Mouse (Mus musculus) frontal cortex, postnatal 36 days (tissue): ENCODE data around the gene Mafg.

ENCODE experiments used
- DNase-seq, 2 experiments: peaks; one replicate each; pipeline ENCODE4 v3.0.0; 2022; ENCODE audit warnings: low spot score in 2 of 2

Mafg gene

DNA sequence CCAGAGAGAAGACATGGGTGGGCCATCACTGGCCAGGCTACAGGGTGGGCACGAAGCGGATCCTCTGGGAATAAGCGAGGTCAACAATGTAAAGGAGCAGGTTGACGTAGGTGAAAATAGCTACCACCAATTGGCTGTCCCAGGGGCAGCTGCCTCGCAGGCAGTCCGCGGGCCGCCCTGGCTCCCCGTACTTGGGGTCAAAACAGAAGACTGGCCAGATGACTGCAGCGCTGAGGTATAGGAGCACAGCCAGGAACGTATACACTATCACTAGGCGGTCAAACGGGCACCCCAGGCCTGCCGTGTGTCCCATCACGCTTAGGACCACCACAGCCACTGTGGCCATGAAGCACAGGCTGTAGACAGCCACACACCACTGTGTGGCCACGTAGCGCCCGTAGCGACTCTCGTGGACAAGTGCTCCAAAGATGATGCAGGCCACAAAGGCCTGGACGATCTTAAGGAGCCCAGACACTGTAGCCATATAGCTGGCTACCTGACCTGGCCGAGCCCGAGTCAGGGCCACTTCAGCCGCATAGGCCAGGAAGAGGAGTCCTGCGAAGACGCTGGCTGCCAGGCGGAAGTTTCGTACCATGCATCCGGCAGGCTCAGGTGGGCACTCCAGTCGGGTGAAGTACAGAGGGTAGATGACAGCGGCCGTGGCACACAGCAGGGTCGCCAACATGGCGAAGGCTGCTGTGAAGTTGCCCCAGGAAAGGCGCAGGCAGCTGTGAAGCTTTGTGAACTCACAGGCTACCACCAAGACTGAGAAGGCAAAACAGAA, 13.8 kb upstream of the Mafg start:
- DNase-seq = no peak

DNA sequence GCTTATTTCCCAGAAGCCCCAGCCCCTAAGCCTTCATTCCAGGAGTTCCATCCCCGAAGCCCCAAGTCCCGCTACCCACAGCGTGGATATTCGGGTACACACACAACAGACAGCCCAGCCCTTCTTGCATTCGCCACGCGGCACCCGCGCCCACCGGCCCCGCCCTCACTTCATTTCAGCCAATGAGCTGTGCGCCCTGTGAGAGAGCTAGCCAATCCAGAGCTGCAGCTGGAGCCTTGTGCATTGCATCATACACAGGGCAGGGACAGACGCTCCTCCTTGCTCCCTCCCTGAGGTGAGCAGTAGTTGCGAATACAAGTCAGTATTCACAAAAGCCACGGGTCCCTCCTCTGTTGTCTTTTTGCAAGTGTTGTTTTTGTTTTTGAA, 10.2 kb upstream of the Mafg start, which contains the start of gene Pycr1:
TSS of gene Pycr1 (minus strand) at position 169 of the 387 bp plus-strand sequence.
- DNase-seq = peak; percentile 92 to 95

DNA sequence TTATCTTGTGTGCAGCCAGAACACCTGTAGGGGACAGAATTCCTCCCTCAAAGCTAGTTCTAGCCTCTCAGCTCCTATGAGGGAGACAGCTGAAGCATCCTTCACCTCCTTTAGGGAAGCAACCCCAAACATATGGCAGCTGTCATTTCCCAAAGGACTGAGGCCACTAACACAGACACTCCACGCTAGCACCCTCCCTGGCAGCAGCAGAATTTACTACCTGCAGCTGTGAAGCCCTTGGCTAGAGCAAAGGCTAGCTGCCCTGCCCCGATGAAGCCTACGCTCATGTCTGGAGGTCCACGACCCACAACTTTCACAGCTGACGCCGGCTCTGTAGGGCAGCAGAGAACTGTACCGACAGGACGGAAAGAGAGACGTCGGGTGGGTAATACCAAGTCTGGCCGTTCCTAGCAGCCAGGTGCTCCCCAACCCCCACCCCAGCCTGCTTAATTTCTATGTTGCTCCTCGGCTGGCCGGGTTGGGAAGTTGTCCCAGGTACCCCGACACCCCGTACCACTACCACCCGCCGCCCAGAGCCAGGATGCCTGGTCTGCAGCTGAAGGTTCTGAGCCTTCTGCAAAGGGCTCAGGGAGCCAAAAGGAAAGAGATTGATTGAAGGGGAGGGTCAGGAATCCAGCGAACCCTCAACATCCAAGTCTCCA, 9.7 kb upstream of the Mafg start:
- DNase-seq = no peak

DNA sequence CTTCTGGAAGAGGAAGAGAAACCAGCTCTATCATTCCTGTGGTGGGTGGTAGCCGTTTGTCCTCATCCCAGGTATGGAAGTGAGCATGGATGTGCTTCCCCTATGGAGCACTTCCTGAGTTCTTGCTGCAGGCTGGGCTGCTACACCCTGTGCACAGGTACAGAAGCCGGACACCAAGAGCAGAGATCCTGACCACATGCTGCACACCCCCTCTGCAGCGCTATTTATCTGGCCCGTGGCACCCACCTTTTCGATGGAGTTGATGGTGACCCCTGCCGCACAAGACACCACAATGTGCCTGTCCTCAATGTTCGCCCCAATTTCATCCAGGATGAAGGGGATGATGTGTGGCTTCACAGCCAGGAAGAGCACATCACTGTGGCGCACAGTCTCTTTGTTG, 8.5 kb upstream of the Mafg start:
- DNase-seq = no peak

DNA sequence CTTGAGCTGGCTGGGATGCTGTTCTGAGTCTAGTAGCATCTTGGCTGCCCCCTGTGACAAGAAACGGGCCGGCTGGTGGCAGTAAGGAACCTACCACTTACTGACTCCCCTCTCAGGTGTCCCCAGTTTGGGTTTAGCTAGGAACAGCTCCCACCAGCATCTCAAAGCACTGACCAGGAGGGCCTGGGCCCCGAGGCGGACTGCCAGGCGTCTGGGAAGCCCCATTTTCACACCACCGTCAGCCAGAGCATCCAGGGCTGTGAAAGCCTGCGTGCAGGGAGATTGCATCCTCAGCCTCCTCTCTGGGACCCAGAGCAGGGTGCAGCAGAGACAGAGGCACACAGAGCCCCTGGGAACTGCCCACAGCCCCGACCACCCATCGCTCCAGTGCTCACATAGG, 7.9 kb upstream of the Mafg start:
- DNase-seq = no peak

DNA sequence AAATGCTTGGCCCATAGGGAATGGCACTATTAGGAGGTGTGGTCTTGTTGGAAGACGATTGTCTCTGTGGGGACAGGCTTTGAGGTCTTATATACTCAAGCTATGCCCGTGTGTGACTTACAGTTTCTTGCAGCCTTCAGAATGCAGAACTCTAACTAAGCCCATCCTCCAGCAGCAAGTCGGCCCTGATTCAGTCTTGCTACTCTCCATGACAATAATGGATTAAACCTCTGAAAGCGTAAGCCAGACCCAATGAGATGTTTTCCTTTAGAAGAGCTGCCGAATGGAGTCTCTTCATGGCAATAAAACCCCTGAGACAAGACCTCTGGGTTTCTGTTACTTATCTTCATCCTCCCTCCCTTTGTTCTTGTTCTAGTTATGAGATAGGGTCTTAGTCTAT, 1.4 kb upstream of the Mafg start:
- DNase-seq = no peak

DNA sequence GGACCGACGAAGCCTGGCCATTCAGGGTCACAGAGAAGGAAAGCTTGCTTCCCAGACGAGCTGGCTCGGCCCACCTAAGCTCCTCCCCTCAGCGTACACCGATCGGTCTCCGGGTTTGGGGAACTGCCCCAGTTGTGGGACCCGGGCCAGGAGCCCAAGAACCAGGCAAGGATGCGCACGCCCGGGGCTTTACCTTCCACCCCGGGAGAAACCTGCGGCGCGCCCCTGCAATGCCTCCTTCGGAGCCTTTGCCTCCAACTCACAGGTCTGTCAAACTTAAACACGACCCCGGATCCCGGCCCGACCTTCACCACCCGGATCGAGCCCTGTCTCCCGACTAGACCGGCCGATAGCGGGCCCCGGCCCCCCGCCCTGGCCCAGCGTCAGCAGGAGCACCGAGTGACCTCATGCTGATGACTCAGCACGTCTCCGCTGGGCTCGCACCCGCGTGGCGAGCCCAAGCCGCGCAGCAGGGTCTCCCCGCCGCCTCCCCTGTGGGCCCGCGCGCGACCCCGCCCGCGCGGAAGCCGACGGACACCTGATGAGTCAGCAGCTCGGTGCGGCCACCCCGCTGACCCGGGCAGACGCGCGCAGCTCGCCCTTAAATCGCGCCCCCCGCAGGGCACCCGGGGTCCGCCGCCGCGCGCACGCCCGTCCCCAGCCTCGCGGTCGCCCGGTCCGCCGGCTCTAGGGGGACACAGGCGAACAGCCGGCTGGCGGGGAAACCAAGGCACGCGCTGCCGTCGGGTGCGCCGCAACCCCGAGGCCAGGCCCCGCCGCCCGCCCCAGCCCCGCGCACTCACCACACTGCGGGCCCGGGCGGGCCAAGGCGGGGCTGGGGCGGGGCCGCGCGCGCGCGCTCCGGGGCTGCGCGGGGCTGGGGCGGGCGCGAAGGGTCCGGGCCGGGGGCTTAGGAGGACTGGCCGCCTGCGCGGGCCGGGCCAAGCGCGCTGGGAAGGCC, 561 bp downstream of the Mafg start:
- DNase-seq = peak; percentile 51 to 52

DNA sequence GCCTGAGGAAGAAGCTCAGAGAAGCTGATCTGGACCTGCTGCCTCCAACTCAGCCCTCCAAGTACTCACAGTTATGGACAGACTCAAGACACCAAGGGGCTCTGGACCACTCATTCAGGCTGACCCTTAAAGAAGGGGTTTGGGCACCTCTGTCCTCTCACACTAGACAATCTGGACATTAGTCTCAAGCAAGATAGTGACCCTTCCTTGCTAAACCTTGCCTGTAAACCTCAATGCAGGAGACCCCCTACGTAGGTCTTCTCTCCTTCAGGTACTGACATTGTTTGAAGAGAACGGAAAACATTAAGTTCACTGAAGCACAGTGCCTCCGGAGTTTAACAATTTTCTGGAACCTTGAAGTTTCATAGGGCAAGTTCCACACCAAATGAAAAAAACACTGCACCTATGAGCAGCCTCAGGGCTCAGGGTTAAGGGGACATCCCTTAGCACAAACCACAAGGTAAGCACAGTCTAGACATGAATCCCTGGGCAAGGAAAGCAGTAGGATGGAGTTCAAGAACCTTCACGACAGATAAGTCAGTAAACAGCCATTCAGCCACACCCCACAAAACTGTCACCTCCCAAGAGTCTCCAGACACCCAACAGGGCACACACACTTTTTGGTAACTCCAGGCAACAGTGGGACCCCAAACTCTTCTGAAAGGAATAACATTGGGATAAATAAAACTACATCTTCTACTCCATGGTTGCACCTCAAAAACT, 1.5 kb downstream of the Mafg start:
- DNase-seq = no peak

DNA sequence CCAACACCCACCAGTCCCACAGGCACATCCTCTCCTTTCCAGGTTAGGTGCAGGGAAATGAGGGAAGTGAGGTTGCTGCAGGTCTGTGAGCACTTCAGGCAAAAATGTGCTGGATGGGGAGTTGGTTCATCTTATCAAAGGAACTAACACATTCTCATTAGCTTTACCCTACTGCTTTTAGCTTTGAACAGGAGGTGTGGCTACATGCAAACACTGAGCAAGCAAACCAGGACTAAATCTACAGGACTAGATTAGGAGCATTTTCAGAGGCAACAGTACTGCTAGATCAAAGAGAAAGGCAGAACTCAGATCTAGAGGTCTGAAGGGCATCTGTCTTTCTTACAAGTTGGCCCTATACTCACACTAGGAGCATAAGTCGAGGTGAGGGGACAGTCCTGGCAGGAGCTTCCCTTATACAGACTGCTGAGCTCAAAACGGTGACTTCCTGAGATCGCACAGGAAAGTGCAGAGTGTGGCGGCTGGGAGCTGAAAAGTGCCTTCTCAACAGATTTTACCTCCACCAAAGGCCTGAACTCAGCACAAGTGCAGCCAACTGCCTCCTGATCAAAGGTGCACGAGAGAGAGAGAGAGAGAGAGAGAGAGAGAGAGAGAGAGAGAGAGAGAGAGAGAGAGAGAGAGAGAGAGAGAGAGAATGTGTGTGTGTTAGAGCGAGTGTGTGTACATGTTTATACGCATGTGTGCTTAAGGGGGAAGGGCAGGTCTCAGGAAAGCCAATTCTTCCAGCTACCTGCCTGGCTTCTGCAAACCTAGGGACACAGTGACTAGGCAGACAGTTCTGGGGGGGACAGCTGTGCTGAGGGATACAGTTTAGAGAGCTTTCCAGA, 2.3 kb downstream of the Mafg start:
- no peak for DNase-seq

DNA sequence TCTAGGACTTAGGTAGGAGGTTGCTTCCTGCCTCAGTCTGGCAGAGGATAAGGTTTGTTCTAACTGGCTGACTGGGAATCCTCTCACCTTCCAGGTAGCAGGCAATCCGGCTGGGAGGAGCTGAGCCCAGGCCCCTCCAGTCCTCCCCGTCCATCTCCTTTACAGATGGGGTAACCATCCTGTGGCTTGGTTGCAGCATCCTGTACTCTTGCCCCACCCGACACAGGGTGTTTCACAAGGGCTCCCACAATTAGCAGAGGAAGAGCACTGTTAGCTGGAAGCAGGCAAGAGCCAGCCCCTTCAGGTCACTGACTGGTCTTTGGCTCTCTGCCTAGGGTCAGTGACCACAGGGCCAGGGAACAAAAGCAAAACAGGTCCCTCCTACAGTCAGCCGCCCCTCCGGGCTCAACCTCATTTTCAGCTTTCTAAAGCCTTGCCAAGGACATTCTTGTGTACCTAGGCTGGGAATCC, 3.0 kb downstream of the Mafg start:
- DNase-seq = no peak

DNA sequence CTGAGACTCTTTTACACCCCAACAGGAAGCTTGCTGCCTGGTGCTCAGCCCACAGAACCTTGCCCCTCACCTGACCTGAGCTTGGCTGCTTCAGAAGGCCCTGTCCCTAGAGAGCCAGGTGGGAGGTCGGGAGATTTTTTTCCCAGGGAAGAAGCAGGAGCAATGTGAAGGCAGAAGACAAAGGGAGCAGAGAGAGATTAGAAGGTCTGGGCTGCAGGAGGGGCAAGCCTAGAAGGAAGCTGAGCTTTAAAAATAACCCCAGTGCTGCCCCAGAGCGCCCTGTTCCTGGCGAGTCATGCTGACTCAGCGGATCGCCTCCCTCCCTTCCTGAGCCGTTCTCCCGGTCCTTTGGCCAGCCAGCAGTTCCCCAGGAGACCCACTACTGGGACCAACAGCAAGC, 3.5 kb downstream of the Mafg start:
- no peak for DNase-seq

DNA sequence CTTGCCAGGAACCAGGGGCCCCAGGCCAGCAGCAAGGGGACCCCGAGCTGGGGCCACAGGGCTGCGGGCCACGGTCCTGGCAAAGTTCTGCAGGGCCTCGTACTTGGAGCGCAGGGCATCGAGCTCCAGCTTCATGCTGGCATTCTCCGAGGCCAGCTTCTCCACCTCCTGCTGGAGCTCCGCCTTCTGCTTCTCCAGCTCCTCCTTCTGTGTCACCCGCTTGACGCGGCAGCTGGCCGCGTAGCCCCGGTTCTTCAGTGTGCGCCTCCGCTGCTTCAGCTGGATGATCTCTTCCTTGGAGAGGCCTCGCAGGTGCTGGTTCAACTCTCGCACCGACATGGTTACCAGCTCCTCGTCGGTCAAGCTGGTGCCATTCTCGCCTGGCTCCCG, 4.1 kb downstream of the Mafg start:
- DNase-seq = no peak

DNA sequence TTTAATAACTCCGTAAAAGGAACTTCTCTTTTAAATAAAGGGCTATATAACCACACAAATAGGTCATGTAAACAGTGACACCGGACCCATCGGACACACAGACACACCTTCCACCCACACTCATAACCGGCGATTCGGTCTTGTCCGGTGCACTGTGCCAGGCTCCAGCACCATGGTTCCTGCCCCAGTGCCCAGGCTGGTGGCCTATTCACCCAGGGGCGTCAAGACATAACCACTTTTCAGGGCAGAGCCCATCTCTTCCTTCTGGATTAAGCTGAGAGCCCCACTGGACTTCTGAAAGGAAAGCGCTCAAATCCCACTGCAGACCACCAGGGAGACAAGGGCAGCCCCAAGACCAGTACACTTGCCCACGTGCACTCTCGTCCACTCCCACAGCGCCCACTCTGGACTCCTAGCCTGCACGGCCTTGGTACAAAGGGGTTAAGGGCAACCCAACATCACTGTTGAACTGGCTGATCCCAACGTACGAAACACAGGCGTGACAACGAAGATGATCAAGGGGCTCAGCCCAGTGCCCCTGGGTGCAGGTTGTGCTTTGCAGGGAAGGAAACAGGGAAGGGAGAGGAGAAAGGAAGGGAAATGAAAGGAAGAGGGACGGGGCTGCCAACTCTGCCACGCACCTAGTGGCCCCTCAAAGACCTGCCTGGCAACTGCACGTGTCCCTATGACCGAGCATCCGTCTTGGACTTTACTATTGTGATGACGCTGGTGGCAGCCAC, 4.6 kb downstream of the Mafg start:
- no peak for DNase-seq

DNA sequence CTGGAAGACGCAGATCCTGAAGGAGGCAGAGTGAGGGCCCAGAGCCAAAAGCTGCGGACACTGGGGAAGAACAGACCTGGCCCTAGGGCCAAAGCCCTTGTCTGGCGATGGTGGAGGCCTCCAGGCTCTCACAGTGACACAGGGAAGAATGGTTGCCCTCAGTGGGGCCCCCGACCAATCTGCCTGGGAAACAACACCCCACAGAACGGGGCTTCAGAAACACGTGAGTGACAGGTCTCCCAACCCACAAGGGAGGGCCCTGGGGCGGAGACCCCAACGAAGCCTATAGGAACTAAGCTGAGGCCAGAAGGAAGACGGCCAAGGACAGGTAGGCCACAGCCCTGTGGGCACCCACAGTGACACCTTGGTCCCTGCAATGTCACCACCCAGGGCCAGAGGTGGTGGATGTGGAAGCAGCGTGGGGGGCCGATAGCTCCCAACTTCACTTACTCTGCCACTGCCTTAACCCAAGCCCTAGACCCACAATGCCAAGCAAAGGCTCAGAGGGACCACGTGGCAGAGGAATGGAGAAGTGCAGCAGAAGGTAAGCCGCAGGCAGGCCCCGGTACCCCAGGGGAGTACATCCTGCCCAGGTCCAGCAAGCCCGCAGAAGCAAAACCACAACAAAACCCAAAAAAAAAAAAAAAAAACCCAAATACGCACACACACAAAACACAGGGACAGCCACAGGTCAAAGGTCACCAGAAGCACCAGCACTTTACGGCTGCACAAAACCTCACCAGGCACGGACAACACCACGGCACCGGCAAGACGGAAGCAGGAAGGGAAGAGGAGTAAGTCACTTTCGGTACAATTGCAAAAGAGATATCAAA, 5.7 kb downstream of the Mafg start:
- DNase-seq = no peak

DNA sequence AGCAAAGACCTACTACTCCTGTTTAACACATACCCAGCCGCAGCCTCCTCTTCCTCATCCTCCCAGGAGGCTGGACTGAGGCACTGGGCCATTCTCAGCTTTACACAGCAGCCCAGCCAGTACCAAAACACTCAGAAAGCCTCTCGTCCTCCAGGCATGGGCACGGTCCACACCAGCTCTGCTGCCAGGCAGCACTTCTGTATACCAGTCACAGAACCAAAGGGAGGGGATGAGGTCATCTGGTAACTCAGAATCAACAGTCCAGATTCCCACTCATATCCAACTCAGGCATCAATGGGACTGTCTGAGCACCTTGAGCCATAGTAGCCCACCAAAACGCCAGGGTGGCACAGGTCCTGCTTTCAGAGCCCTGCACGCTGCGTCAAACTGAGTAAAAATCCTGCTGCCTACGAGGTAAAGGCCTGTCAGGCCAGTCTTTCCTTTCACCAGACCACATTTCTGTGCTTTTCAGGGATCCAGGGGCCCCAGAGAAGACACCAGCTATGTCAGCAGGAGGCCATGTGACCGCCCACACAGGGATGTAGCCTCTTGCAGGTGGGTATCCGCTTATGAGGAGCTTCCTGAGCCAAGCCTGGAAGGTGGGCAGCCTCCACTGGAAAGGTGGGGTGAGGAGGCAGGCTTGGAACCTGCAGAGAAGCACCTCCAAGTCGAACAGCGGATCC, 6.5 kb downstream of the Mafg start:
- DNase-seq = no peak

DNA sequence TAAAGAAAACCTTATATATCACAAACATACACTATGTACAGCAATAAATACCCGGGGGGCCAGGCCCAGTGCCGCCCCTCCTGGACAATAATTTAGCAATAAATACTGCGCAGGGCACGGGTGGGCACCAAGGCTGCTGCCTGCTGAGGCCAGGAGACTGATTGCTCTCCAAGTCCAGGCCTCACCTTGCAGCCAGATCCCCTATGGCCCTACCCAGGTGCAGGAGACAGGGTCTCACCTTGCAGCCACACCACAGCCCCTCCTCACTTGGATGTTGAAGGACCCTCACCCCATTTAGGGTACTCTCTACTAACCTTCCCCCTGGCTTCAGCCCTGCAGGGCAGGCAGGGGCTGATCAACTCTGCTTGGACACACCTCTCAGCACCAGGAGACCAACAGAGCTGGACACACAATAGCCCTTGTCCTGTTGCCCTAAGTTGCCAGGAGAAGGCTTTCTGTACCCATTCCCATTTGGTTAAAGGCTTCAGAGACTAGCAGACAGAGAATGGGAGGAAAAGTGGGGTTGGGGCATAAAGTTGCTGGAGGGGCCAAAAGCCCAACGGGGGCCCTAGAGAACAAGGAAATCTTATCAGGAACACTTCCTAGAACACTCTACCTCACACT, 8.1 kb downstream of the Mafg start, which contains the start of gene Sirt7:
TSS of gene Sirt7 (minus strand) at position 89 of the 624 bp plus-strand sequence.
- no peak for DNase-seq

DNA sequence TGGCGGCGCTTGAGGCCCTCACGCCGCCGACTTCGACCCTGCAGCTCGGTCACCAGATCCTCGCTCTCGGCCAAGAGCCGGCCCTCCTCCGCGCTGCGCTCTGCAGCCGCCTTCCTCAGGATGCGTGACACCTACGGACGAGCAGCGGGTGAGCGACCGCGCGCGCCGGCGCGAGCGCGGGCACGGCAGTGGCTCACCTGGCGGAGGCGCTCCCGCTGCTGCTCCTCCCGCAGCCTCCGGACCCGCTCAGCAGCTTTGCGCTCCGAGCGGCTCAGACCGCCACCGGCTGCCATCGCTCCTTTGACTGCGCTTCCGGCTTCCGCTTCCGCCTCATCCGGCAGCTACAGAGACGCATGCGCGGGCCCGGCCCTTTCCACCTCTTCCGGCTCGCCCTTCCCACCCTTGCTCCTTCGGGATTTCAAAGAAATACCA, 8.7 kb downstream of the Mafg start:
- peak; percentile 84 to 88 for DNase-seq
